7 mouse cellular contexts compared by ENCODE assay signal in genomic region chr9:67044551-67045305, GRCm38 (mm10). TPM values are rescaled to one million over a fixed set of nuclear protein-coding genes. Genes with fewer than 3 reads are reported as not detected.
DNase-seq lines count a peak whose midpoint lies in the region; ATAC-seq lines count a peak whose summit lies in the region.

No protein-coding gene starts in this region.

- DNase-seq in ES-CJ7 (ENCODE audit: low read depth, low spot score), result peak; percentile 89
- DNase-seq in adrenal gland, postnatal 25 days, result peak; percentile 63
- DNase-seq in heart, postnatal 4 days, result peak; percentile 77
- peak; percentile 65 to 84 for DNase-seq in layer of hippocampus, postnatal 14 days (ENCODE audit: low spot score in 2 of 2)
- DNase-seq in right cerebral cortex, postnatal 4 days, result peak; percentile 53

- H3K9ac ChIP-seq in forebrain, embryonic 13.5 days, result no peak overlapping the region
- no peak overlapping the region for H3K9ac ChIP-seq in lung, embryonic 16.5 days (ENCODE audit: low read length)

- no peak overlapping the region for H3K4me3 ChIP-seq in forebrain, embryonic 13.5 days
- H3K4me3 ChIP-seq in lung, embryonic 16.5 days (ENCODE audit: low read length), result no peak overlapping the region

- H3K4me2 ChIP-seq in forebrain, embryonic 13.5 days, result no peak overlapping the region
- peak overlapping the region; percentile 89 for H3K4me2 ChIP-seq in lung, embryonic 16.5 days (ENCODE audit: low read depth, low read length)

- H3K9me3 ChIP-seq in forebrain, embryonic 13.5 days (replicated peaks), result no peaks in the 10 kb centered on the region
- no peaks in the 10 kb centered on the region for H3K9me3 ChIP-seq in lung, embryonic 16.5 days (ENCODE audit: control insufficient read depth, low read length)

- peaks cover 68% of the 10 kb centered on the region for H3K4me1 ChIP-seq in forebrain, embryonic 13.5 days
- H3K4me1 ChIP-seq in lung, embryonic 16.5 days (replicated peaks; ENCODE audit: control insufficient read depth, insufficient read depth, low read length), result peaks cover 58% of the 10 kb centered on the region

- no peak overlapping the region for H3K27ac ChIP-seq in forebrain, embryonic 13.5 days
- H3K27ac ChIP-seq in lung, embryonic 16.5 days (ENCODE audit: low read length), result peak overlapping the region; percentile 50; the same call in 1 of the 2 replicates

- H3K36me3 ChIP-seq in forebrain, embryonic 13.5 days (ENCODE audit: poor library complexity, severe bottlenecking), result no peaks in the 10 kb centered on the region
- H3K36me3 ChIP-seq in lung, embryonic 16.5 days (ENCODE audit: control insufficient read depth, insufficient read depth, low read length), result no peaks in the 10 kb centered on the region

- H3K27me3 ChIP-seq in forebrain, embryonic 13.5 days, result peaks cover 40% of the 10 kb centered on the region
- no peaks in the 10 kb centered on the region; the same call in 1 of the 2 replicates for H3K27me3 ChIP-seq in lung, embryonic 16.5 days (ENCODE audit: control insufficient read depth, insufficient read depth, low read depth, low read length)

- 34% methylated on average over 9 of the region's 9 CpGs for WGBS in forebrain, embryonic 13.5 days
- 29% methylated on average over 9 of the region's 9 CpGs for WGBS in lung, embryonic 16.5 days

- ATAC-seq in forebrain, embryonic 13.5 days, result peak; percentile 48; the same call in 1 of the 2 replicates
- no peak for ATAC-seq in lung, embryonic 16.5 days (ENCODE audit: low read depth)

RNA-seq across cellular contexts. Expression of gene Tpm1, which starts 4.5 kb away (rescaled TPM):
- total RNA-seq in adrenal gland, postnatal 25 days (2021), result 166 and 180 TPM in 2 replicates
- polyA plus RNA-seq in forebrain, embryonic 13.5 days (2015; fragmentation: Nextera tagmentation; extraction: Ambion mirVana), result 109 and 119 TPM in 2 replicates
- total RNA-seq in heart, postnatal 4 days (2021), result 1,000 to 10,000 TPM; 7,269 to 8,107 TPM
- 100 to 1,000 TPM; 230 to 252 TPM for total RNA-seq in layer of hippocampus, postnatal 14 days (2021)
- 758 and 782 TPM in 2 replicates for polyA plus RNA-seq in lung, embryonic 16.5 days (2015; fragmentation: Nextera tagmentation; extraction: Ambion mirVana)

Comparison
In these comparisons a context has a peak if more than half of its experiments do, and no peak if none do; other contexts are left out.
1. RNA of gene Tpm1, which starts 4.5 kb away (total RNA-seq): 7,269 to 8,107 TPM in heart, postnatal 4 days; 230 to 252 TPM in layer of hippocampus, postnatal 14 days and 166 to 180 TPM in adrenal gland, postnatal 25 days; every median in the first group is over 10 times any median in the second.
2. Peak in every context shown above with its lines, with median percentiles within 50 percentile points of each other: DNase-seq.